Mouse (Mus musculus) liver, adult 2 months (tissue): ENCODE data around the gene Mad2l2. TPM values are rescaled to one million over a fixed set of nuclear protein-coding genes. Genes with fewer than 3 reads are reported as not detected.
A peak's percentile ranks its signal among the peaks of the same experiment; 100 is the strongest.

Experiments
- DNase-seq: peaks from one replicate; pipeline ENCODE4 v3.0.0-alpha.2; 2011; ENCODE audit warnings: low read depth, low spot score; ENCODE audit errors: extremely low read depth
- H3K27ac ChIP-seq: fragments of 200-500 bp; replicated peaks from 2 replicates; pipeline ENCODE4 v1.5.1; 2012; ENCODE audit warnings: low read depth, mild to moderate bottlenecking, control low read depth, inconsistent platforms, low read length; ENCODE audit not compliant: insufficient read depth
- H3K27me3 ChIP-seq: fragments of 200-500 bp; 2 replicates; pipeline ENCODE4 v1.6.1; 2012; ENCODE audit warnings: mild to moderate bottlenecking, moderate library complexity, low read length, inconsistent platforms; ENCODE audit not compliant: control insufficient read depth, insufficient read depth
- H3K36me3 ChIP-seq: fragments of 200-500 bp; 2 replicates; pipeline ENCODE4 v1.6.1; 2012; ENCODE audit warnings: low read length, inconsistent platforms; ENCODE audit not compliant: control insufficient read depth, insufficient read depth
- H3K4me1 ChIP-seq: fragments of 200-500 bp; 2 replicates; pipeline ENCODE4 v1.6.1; 2011; ENCODE audit warnings: low read length; ENCODE audit not compliant: control insufficient read depth, insufficient read depth
- H3K4me3 ChIP-seq: fragments of 200-500 bp; 2 replicates; pipeline ENCODE4 v1.5.1; 2011; ENCODE audit warnings: low read depth, mild to moderate bottlenecking, control low read depth, low read length, moderate library complexity; ENCODE audit not compliant: insufficient read depth
- H3K79me2 ChIP-seq: fragments of 200-500 bp; 2 replicates; pipeline ENCODE4 v1.6.1; 2012; ENCODE audit warnings: inconsistent platforms, mild to moderate bottlenecking, low read length, moderate library complexity; ENCODE audit not compliant: control insufficient read depth, insufficient read depth
- H3K9ac ChIP-seq: fragments of 200-500 bp; 2 replicates; pipeline ENCODE4 v1.6.1; 2012; ENCODE audit warnings: low read depth, mild to moderate bottlenecking, control low read depth, inconsistent platforms, low read length
- CTCF ChIP-seq: fragments of 200-500 bp; IDR thresholded peaks from 2 replicates; pipeline ENCODE4 v1.5.1; 2011; ENCODE audit warnings: low read depth, low read length, control low read depth
- POLR2A ChIP-seq: fragments of 200-500 bp; IDR thresholded peaks from 2 replicates; pipeline ENCODE4 v1.6.1; 2011; ENCODE audit warnings: low read length, control low read depth; ENCODE audit not compliant: insufficient read depth; ENCODE audit errors: extremely low read depth
- WGBS: fragments of 180-500 bp; shearing (Covaris S2); methylation state at CpG from one replicate; pipeline ENCODE4 v1.1.7; 2018; 5-methylcytosine and 5-hydroxymethylcytosine counted together
- polyA plus RNA-seq: library from polyadenylated mRNA; depleted of rRNA; stranded (reverse); fragments of >200 nt; gene quantifications from 2 replicates; pipeline ENCODE4 v1.2.3, GENCODE M21; 2012; rRNA removed
- total RNA-seq: library from RNA; depleted of rRNA; stranded (reverse); fragments of >200 nt; gene quantifications from 2 replicates; pipeline ENCODE4 v1.2.3, GENCODE M21; 2014; rRNA removed

Gene Mad2l2
- total RNA-seq (8.1 and 8.9 TPM in 2 replicates), polyA plus RNA-seq (49.6 and 58.5 TPM in 2 replicates)

- 2% methylated on average over 18 of the region's 18 CpGs for WGBS
- TF ChIP-seq CTCF, result no peak
- no peak for TF ChIP-seq POLR2A
Observed at GRCm38 (mm10) chr4:148130133-148130532, at the start of gene Mad2l2. TSS of gene Mad2l2 (plus strand) at chr4:148130384.

GRCm38 (mm10) chr4:148080597-148080973, 49.6 kb upstream of the Mad2l2 start:
- Histone ChIP-seq H3K36me3 (no peaks in the 10 kb centered on the region), H3K27ac (no peak overlapping the region), H3K27me3 (no peaks in the 10 kb centered on the region), H3K4me3 (no peak overlapping the region), H3K4me1 (no peaks in the 10 kb centered on the region), H3K9ac (no peak overlapping the region), H3K79me2 (no peaks in the 10 kb centered on the region)
- no peak for DNase-seq
- TF ChIP-seq CTCF (no peak), POLR2A (no peak)
- 88% methylated on average over 1 of the region's 1 CpGs for WGBS

More at GRCm38 (mm10) chr4:148130133-148130532, at the start of gene Mad2l2:
- no peak for DNase-seq
- Histone ChIP-seq H3K4me3 (no peak within 1 kb of the TSS), H3K27me3 (peaks cover 14% of the 10 kb centered on the region), H3K4me1 (no peaks in the 10 kb centered on the region), H3K9ac (no peak within 1 kb of the TSS), H3K79me2 (no peaks in the 10 kb centered on the region), H3K36me3 (no peaks in the 10 kb centered on the region), H3K27ac (no peak within 1 kb of the TSS)

GRCm38 (mm10) chr4:148081201-148081600, 49.0 kb upstream of the Mad2l2 start:
- H3K27me3 ChIP-seq, result no peaks in the 10 kb centered on the region
- H3K79me2 ChIP-seq, result no peaks in the 10 kb centered on the region
- H3K27ac ChIP-seq, result no peak overlapping the region
- H3K9ac ChIP-seq, result no peak overlapping the region
- no peak for DNase-seq
- WGBS, result 97% methylated on average over 10 of the region's 10 CpGs
- TF ChIP-seq CTCF (no peak), POLR2A (no peak)
- no peak overlapping the region for H3K4me3 ChIP-seq
- H3K4me1 ChIP-seq, result no peaks in the 10 kb centered on the region
- no peaks in the 10 kb centered on the region for H3K36me3 ChIP-seq

GRCm38 (mm10) chr4:148082257-148083044, 47.7 kb upstream of the Mad2l2 start:
- no peak overlapping the region for H3K4me3 ChIP-seq
- WGBS, result 46% methylated on average over 12 of the region's 12 CpGs
- H3K27me3 ChIP-seq, result no peaks in the 10 kb centered on the region
- no peaks in the 10 kb centered on the region for H3K79me2 ChIP-seq
- TF ChIP-seq CTCF (peak; percentile 43), POLR2A (no peak)
- H3K27ac ChIP-seq, result no peak overlapping the region
- DNase-seq, result peak; percentile 22
- no peaks in the 10 kb centered on the region for H3K4me1 ChIP-seq
- H3K36me3 ChIP-seq, result no peaks in the 10 kb centered on the region
- H3K9ac ChIP-seq, result no peak overlapping the region

- Histone ChIP-seq H3K36me3 (no peaks in the 10 kb centered on the region), H3K4me1 (no peaks in the 10 kb centered on the region), H3K27ac (peak overlapping the region; percentile 17; the same call in 1 of the 2 replicates), H3K9ac (no peak overlapping the region), H3K79me2 (no peaks in the 10 kb centered on the region), H3K4me3 (no peak overlapping the region), H3K27me3 (no peaks in the 10 kb centered on the region)
- DNase-seq, result no peak
- TF ChIP-seq CTCF (no peak), POLR2A (no peak)
- WGBS, result 58% methylated on average over 21 of the region's 21 CpGs
Observed at GRCm38 (mm10) chr4:148083176-148083899, 46.8 kb upstream of the Mad2l2 start.
